Mouse (Mus musculus): ENCODE measurements around the gene Krtap4-8. TPM values are rescaled to one million over a fixed set of nuclear protein-coding genes. Genes with fewer than 3 reads are reported as not detected.
"Not testable (repeated sequence)": the region's sequence is repeated elsewhere in the genome, so short reads cannot be mapped to it uniquely, and the experiment has no call there.

Krtap4-8 gene
- not detected in 2 replicates for total RNA-seq (2012; rRNA removed)

DNA sequence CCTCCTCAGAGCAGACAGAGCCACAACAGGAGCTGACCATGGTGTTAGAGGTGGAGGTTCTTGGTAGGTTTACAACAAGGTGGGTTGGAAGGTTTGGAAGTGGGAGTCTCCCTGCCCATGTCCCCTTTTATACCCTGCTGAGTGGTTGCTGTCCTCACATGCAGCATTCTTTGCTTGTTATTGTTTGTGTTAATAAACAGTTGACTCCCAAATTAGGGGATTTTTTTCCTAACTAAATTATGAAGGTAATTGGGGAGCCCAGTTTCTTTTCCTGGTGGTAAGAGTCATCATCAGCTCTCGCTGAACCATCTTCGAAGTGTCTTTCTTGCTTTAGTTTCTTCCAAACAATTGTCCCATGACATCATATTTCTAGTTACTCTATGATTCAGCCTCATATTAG is at the start of gene Krtap4-8:
TSS of gene Krtap4-8 (minus strand) at position 101 of the 400 bp plus-strand sequence.
- H3K4me3 ChIP-seq (ENCODE audit: insufficient read depth in 1 of 2, low read depth in 1 of 2, low read length in 2 of 2, poor library complexity in 1 of 2, severe bottlenecking in 1 of 2), result no peak within 1 kb of the TSS
- TF ChIP-seq MAFK (IDR thresholded peaks at IDR 0.05; ENCODE audit: insufficient read depth, low read depth, low read length), result no peak
- TF ChIP-seq ZC3H11A (IDR thresholded peaks at IDR 0.05; ENCODE audit: borderline replicate concordance, low read depth, low read length), result no peak
- no peak for TF ChIP-seq ZNF384 (IDR thresholded peaks at IDR 0.05; ENCODE audit: low read depth, low read length)
- no peak for TF ChIP-seq HCFC1 (IDR thresholded peaks at IDR 0.05; ENCODE audit: borderline replicate concordance, insufficient read depth, low read length)
- TF ChIP-seq CHD2 (IDR thresholded peaks at IDR 0.05; ENCODE audit: low read depth, low read length), result no peak
- no peaks in the 10 kb centered on the region for H3K9me3 ChIP-seq (ENCODE audit: control insufficient read depth, insufficient read depth, low read depth, low read length)
- in situ Hi-C loops (cut with MboI; ENCODE audit: low sequenced_read_pairs in 2 of 2, unreplicated experiment in 2 of 2), result no loop called here
- H3K27ac ChIP-seq (ENCODE audit: insufficient read depth, low read depth, low read length, poor library complexity, severe bottlenecking), result no peak within 1 kb of the TSS
- DNase-seq (ENCODE audit: low read depth, low spot score), result no peak
- no peaks in the 10 kb centered on the region for H3K4me1 ChIP-seq (ENCODE audit: control insufficient read depth in 2 of 2, insufficient read depth in 2 of 2, low read length in 2 of 2, poor library complexity in 1 of 2)
- no peak within 1 kb of the TSS for H3K9ac ChIP-seq (ENCODE audit: insufficient read depth, low read depth, low read length, poor library complexity, severe bottlenecking)
- no peaks in the 10 kb centered on the region for H3K36me3 ChIP-seq (ENCODE audit: control insufficient read depth, insufficient read depth, low read length, poor library complexity, severe bottlenecking)

GRCm38 (mm10) chr11:99815566-99815965 is 35.1 kb upstream of the Krtap4-8 start, which contains the start of gene Gm11564:
Gm11564 (minus strand) TSS chr11:99815666.
- H3K36me3 ChIP-seq (ENCODE audit: control insufficient read depth, insufficient read depth, low read length, poor library complexity, severe bottlenecking); H3K27ac ChIP-seq (ENCODE audit: insufficient read depth, low read depth, low read length, poor library complexity, severe bottlenecking); H3K9ac ChIP-seq (ENCODE audit: insufficient read depth, low read depth, low read length, poor library complexity, severe bottlenecking); H3K4me3 ChIP-seq (ENCODE audit: insufficient read depth in 1 of 2, low read depth in 1 of 2, low read length in 2 of 2, poor library complexity in 1 of 2, severe bottlenecking in 1 of 2); H3K9me3 ChIP-seq (ENCODE audit: control insufficient read depth, insufficient read depth, low read depth, low read length); DNase-seq (ENCODE audit: low read depth, low spot score); H3K4me1 ChIP-seq (ENCODE audit: control insufficient read depth in 2 of 2, insufficient read depth in 2 of 2, low read length in 2 of 2, poor library complexity in 1 of 2); in situ Hi-C loops (cut with MboI; ENCODE audit: low sequenced_read_pairs in 2 of 2, unreplicated experiment in 2 of 2): not testable (repeated sequence)

DNA sequence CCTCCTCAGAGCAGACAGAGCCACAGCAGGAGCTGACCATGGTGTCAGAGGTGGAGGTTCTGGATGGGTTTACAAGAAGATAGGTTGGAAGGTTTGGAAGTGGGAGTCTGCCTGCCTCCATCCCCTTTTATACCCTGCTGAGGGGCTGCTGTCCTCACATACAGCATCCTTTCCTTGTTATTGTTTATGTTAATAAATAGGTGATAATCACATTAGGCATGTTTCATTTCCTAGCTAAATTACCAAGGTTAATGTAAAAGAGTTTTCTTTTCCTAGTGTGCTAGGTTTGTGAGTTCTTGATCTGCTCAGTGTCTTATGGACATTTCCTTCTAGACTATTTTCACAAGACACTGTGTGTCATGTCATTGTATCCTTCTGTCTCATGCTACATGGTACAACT is 29.3 kb upstream of the Krtap4-8 start, which contains the start of gene Krtap4-13:
TSS of gene Krtap4-13 (minus strand) at position 101 of the 400 bp plus-strand sequence.
- H3K36me3 ChIP-seq (ENCODE audit: control insufficient read depth, insufficient read depth, low read length, poor library complexity, severe bottlenecking); H3K4me1 ChIP-seq (ENCODE audit: control insufficient read depth in 2 of 2, insufficient read depth in 2 of 2, low read length in 2 of 2, poor library complexity in 1 of 2); H3K4me3 ChIP-seq (ENCODE audit: insufficient read depth in 1 of 2, low read depth in 1 of 2, low read length in 2 of 2, poor library complexity in 1 of 2, severe bottlenecking in 1 of 2); H3K9me3 ChIP-seq (ENCODE audit: control insufficient read depth, insufficient read depth, low read depth, low read length); H3K9ac ChIP-seq (ENCODE audit: insufficient read depth, low read depth, low read length, poor library complexity, severe bottlenecking); H3K27ac ChIP-seq (ENCODE audit: insufficient read depth, low read depth, low read length, poor library complexity, severe bottlenecking); in situ Hi-C loops (cut with MboI; ENCODE audit: low sequenced_read_pairs in 2 of 2, unreplicated experiment in 2 of 2); DNase-seq (ENCODE audit: low read depth, low spot score): not testable (repeated sequence)

GRCm38 (mm10) chr11:99804346-99804745 is 23.8 kb upstream of the Krtap4-8 start, which contains the start of gene Gm11554:
Gm11554 (minus strand) TSS chr11:99804446.
- H3K4me3 ChIP-seq (ENCODE audit: insufficient read depth in 1 of 2, low read depth in 1 of 2, low read length in 2 of 2, poor library complexity in 1 of 2, severe bottlenecking in 1 of 2); H3K9ac ChIP-seq (ENCODE audit: insufficient read depth, low read depth, low read length, poor library complexity, severe bottlenecking); H3K9me3 ChIP-seq (ENCODE audit: control insufficient read depth, insufficient read depth, low read depth, low read length); in situ Hi-C loops (cut with MboI; ENCODE audit: low sequenced_read_pairs in 2 of 2, unreplicated experiment in 2 of 2); H3K36me3 ChIP-seq (ENCODE audit: control insufficient read depth, insufficient read depth, low read length, poor library complexity, severe bottlenecking); H3K4me1 ChIP-seq (ENCODE audit: control insufficient read depth in 2 of 2, insufficient read depth in 2 of 2, low read length in 2 of 2, poor library complexity in 1 of 2); DNase-seq (ENCODE audit: low read depth, low spot score); H3K27ac ChIP-seq (ENCODE audit: insufficient read depth, low read depth, low read length, poor library complexity, severe bottlenecking): not testable (repeated sequence)

DNA sequence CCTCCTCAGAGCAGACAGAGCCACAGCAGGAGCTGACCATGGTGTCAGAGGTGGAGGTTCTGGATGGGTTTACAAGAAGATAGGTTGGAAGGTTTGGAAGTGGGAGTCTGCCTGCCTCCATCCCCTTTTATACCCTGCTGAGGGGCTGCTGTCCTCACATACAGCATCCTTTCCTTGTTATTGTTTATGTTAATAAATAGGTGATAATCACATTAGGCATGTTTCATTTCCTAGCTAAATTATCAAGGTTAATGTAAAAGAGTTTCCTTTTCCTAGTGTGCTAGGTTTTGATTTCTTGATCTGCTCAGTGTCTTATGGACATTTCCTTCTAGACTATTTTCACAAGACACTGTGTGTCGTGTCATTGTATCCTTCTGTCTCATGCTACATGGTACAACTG is 18.3 kb upstream of the Krtap4-8 start, which contains the start of gene Gm11569:
TSS of gene Gm11569 (minus strand) at position 101 of the 400 bp plus-strand sequence.
- in situ Hi-C loops (cut with MboI; ENCODE audit: low sequenced_read_pairs in 2 of 2, unreplicated experiment in 2 of 2); H3K4me1 ChIP-seq (ENCODE audit: control insufficient read depth in 2 of 2, insufficient read depth in 2 of 2, low read length in 2 of 2, poor library complexity in 1 of 2); H3K9me3 ChIP-seq (ENCODE audit: control insufficient read depth, insufficient read depth, low read depth, low read length): not testable (repeated sequence)

More for the DNA sequence above, 18.3 kb upstream of the Krtap4-8 start, which contains the start of gene Gm11569:
- not testable (repeated sequence) for H3K27ac ChIP-seq (ENCODE audit: insufficient read depth, low read depth, low read length, poor library complexity, severe bottlenecking); DNase-seq (ENCODE audit: low read depth, low spot score); H3K9ac ChIP-seq (ENCODE audit: insufficient read depth, low read depth, low read length, poor library complexity, severe bottlenecking); H3K36me3 ChIP-seq (ENCODE audit: control insufficient read depth, insufficient read depth, low read length, poor library complexity, severe bottlenecking); H3K4me3 ChIP-seq (ENCODE audit: insufficient read depth in 1 of 2, low read depth in 1 of 2, low read length in 2 of 2, poor library complexity in 1 of 2, severe bottlenecking in 1 of 2)

Data from ES-E14 (cell line).